Mouse (Mus musculus) left cerebral cortex, adult 8-10 months (tissue): Measurements from ENCODE around the gene Fam89a. TPM values are rescaled to one million over a fixed set of nuclear protein-coding genes. Genes with fewer than 3 reads are reported as not detected.

Experiments used
- DNase-seq, 2 experiments: peaks; one replicate each; pipeline ENCODE4 v3.0.0; 2022; ENCODE audit warnings: low spot score in 2 of 2
- total RNA-seq, 4 experiments: library from RNA; stranded (reverse); gene quantifications; 2 replicates each; pipeline ENCODE4 v1.2.4; 2022

The Fam89a gene
- total RNA-seq, 4 experiments from 2014 or later: 0.28 to 1.6 (median 0.83) TPM

DNA sequence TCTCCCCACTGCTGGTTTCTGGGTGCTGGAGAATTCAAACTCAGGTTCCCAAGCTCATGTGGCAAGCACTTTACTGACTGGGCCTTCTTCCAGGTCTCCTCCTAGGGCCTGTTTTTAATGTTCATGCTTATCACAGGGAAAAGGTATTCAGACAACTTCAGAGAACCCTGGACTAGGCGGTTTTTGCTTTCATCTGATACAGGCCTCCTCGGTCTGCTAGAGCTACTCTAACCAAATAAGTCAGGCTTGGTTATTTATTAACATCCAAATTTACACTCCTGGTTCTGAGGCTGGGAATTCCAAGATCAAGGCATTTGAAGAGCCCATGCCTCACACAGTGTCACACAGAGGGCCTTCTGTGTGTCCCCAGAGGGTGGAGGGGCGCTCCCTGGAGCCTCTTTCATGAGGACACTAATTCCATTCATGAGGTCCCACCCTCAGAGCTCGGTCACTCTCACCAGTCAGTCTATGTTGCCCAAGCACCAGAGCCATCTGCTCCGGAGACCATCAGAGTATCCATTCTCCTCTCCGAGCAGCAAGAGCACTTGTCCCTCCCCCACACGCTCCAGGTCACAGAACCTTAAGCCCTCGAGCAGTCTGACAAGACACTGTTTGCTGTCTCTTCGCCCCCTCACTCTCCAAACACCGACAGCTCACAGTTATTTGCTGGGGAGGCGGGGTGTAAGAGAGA is 2.6 kb upstream of the Fam89a start:
- DNase-seq: peak in 1 of 2 experiments; percentile 27

DNA sequence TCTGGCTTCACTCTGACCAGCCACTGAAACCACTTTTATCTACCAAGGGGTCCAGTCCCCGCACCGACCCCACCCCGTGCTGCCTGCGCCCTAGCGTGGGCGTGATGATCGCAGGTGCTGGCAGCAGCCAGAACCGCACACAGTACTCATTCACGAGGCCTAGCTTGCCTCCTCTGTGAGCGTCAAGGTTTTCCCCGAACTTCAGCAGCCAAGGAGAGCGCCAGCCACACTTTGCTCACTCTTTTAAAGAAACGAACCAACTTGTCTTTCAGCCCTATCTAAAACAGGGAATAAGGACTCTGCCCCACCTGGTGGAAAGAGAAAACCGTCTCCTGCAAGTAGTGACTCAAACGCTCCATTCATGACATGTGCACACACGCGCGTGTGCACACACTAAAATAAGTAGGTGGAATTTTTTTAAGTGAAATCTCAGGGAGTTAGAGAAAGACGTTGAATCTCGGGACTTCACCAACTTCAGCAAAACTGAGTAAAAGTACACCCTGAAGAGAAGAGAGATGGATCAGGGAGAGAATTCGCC is 762 bp upstream of the Fam89a start:
- DNase-seq: no peak

DNA sequence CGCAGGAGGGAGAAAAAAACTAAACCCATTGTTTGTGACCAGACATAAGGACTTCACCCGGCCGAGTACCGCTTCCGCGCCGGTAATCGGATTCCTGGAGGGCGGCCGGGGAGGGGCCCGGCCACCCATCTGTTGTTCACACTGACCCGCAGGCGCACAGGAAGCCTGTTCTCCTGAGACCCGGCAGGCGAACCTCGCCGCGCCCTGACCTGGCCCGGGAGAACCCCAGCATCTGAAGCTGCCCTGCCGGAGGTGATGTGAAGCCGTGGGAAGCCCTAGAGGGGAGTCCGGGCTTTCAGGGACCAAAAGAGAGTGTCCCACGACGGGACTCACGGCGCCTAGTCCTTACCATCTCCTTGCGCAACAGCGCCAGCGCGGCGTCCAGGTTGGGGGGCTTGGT is 441 bp downstream of the Fam89a start:
- no peak for DNase-seq

DNA sequence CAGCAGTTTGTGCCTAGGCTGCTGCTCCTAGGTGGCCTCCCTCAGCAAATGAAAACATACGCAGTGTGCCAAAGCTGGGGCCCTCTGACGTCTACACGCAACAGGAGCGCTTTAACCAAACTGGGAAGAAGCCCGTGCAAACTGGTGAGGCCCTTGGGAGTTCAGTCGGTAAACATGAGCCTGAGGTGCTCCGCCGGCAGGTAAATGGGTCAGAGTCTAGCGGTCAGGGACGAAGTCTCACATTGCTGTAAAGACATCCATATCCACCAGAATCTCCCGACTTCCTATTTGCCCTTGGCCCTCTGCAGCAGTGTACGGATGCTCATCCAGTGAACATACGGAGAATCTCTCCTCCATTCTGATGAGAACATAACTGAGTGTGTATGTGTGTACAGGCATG is 5.0 kb downstream of the Fam89a start:
- no peak for DNase-seq

DNA sequence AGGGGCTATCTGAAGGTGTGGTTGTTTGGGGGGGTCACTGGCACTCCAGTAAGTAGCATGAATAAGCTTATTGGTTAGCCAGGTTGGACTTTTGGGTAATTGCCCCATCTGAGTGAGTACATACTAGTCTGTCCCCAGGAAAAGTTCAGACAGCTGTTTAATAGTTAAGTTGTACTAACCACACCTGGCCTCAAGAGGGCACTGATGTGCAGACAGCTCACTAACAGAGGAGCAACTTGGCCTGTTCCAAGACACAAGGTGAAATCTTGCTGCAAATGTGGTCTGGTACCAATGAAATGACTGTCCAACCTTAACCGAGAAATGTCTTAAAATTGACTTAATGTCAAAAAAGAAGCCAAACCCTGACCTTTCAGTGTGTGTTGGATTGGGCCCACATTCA is 12.4 kb downstream of the Fam89a start:
- no peak for DNase-seq

DNA sequence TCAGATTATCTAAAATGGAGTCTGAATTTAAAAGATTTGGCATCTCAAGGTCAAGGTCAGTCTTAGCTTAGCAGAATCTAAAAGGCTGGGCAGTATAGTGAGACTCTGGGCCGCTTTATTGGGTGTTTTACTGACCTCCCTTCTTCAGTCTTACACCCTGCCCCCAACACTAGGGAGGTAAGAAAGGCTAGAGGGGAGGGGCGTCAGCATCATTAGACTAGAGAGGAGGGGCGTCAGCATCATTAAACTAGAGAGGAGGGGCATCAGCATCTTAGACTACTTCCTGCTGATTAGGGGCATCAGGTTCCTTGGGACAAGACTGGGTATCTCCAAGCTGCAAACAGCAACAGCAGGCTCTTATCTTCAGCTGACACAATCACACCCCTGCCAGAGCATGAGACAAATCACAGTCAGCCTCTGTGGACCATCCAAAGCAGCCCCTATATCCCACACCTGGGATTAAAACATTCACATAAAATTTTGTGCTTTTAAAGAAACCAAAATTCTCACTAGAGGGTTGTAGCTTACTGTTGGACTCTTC is 16.2 kb downstream of the Fam89a start:
- DNase-seq: no peak

DNA sequence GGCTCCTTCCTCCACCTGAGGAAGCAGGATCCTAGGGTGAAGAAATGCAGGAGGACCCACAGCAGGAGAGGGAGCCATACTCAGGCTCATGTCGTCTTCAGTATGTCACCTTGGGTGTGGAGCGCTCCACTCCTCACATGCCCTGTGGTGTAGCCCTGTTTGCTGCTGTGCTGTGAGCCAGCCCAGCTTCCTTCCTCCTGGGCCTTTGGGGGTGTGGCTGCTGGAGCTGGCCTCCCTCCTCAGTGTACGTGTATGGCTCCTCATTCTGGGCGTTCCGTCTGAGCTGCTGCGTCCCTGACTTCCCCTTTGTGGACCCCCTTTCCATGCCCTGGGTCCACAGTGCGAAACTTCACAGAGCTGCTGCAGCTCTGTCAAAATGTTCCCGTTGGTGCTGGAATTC is 18.8 kb downstream of the Fam89a start:
- no peak for DNase-seq

DNA sequence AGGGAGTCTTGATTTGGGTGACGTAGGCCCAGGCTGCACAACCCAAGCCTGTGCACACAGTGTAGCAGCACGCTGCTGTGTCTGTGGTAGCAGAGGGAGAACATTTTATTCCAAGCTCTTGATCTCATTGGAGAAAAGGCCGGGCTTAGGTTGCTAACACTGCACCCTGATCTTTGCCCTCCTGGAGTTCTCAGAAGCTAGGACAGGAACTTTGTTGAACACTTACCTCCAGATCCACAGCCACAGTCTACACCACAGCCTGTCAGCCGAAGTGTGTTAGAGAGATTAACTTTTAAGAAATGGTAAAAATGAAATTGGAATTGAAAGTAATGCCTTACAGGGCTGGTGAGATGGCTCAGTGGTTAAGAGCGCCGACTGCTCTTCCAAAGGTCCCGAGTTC is 27.3 kb downstream of the Fam89a start:
- no peak for DNase-seq

DNA sequence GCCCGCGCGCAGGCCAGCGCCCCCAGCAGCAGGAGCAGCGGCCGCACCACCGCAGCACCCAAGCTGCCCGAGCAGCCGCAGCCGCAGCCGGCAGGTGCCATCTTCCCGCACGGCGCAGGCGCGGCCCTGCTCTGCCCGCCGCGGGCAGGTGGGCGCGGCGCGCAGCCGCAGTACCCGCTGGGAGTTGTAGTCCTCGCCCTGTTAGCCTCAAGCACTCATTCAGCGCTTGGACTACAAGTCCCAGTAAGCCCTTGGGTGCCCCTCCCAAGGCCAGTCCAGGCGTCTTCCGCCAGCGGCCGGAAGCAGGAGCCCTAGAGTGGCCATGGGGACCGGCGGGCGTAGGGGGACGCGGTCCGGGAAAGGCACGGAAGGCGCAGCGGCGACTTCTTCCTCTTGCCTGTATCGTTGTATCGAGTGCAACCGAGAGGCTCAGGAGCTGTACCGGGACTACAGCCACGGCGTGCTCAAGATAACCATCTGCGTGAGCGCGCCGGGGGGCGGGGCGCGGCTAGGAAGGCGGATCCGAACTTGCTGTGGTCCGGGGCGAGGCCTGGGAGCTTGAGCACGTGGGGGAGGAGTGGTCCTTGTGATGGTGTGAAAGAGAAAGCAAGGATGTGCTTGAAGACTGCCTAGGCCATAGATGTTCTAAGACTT is 29.6 kb downstream of the Fam89a start, which contains the start of the genes Ttc13 and Arv1:
Gene Ttc13, minus strand, starts transcription at position 122 of the 654 bp plus-strand sequence.
Gene Arv1, plus strand, starts transcription at position 278 of the 654 bp plus-strand sequence.
- peak; percentile 83 to 97 for DNase-seq

DNA sequence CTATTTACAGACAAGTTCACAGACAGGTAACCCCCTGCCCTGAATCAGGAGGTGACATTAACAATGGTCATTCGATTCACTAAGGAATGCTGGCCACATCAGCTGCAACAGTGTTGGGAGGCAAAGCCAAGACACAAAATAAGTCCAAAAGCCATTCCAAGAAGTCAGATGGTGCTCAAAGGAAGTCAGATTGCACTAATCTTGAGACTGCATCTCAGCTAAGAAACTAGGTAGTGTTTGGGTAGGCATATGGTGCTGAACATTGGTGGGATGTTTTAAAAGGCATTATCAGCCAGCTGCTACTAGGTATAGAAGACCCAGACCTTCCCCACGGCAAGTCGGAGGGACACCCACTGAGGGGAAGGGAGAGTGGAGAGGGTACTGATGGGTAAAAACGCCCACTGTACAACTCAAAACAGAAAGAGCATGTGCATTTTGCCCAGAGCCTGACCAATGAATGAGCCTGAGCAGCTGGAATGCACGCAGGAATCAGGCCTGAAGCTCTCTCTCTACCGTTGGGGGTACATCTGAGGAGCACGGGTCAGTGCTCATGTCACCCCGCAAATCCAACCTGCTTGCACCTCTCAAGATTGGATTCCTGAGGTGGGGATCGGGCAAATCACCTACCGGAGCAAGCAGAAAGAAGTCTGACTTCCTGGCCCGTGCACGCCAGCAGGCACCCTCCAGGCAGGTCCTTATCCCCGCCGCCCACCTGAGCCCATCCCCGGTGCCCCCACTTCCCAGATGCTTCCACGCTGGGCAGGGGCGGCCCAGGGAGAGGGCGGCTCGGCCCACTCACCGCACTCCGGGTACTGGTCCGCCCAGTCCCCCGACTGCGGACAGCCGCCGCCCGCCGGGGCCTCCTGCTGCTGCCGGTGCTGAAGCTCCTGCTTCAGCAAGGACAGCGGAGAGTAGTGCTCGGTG is 30.4 kb downstream of the Fam89a start:
- DNase-seq: peak in 1 of 2 experiments; percentile 22

DNA sequence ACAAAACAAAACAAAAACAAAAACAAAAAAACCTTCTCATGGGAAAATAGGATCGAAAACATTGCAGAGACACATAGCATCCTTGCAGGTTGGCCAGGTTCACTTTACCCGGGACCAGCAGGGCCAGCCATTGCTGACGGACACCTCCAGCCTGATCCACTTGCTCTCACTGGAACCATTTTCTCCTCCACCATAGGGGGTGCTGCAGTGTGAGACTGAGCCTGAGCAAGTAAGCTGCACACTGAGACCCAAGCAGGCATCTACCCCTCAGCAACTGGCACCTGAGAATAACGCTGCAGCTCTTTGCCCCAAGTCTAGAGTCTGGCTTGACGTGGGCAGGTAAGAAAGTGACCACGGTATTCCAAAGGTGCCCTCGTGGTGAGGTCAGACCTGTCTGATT is 31.5 kb downstream of the Fam89a start:
- DNase-seq: no peak

DNA sequence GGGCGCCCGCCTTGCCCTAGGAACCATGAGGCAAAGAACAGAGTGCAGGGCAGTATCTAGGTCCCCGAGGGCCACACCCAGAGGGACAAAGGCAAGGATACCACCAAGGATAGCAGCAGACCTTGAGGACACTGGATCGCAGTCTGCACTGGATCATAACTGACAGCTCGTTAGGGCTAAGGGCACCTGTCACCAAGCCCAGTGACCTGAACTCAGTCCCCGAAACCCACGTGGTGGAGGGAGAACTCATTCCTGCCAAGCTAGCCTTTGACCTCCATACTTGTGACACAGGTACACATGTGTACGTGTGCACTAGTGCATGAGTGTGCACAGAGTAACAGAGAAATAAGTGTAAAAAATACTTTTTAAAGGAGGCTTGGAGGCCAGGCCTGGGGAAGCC is 35.9 kb downstream of the Fam89a start:
- DNase-seq: no peak

DNA sequence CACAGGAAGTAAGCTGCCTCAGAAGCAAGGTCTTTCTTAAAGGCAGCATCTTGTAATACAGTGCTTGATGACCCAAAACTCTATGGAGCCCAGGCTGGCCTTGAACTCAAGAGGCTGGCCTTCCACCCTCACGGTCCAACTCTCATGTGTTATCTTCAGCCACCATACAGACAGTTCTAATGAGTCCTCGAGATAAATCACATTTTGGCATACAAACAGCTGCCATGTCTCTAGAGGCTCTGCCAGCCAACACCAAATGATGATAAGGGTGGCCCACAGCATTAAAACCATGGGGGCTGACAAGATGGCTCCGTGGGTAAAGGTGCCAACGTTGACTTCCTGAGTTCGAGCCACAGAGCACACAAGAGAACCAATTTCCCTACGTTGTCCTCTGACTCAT is 38.4 kb downstream of the Fam89a start:
- no peak for DNase-seq

DNA sequence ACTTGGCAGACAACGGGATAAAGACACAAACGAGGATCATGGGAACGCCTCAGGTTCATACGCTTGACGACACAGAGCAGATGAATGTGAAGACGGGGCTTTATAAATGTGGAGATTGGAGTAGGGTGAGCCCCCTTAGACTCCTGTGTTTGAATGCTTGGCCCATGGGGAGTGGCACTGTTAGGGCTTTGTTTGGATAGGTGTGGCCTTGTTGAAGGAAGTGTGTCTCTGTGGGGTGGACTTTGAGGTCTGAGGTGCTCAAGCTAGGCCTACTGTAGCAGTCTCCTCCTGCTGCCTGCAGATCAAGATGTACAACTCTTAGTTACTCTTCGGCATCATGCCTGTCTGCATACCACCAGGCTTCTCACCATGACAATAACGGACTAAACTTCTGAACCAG is 45.8 kb downstream of the Fam89a start:
- DNase-seq: no peak

DNA sequence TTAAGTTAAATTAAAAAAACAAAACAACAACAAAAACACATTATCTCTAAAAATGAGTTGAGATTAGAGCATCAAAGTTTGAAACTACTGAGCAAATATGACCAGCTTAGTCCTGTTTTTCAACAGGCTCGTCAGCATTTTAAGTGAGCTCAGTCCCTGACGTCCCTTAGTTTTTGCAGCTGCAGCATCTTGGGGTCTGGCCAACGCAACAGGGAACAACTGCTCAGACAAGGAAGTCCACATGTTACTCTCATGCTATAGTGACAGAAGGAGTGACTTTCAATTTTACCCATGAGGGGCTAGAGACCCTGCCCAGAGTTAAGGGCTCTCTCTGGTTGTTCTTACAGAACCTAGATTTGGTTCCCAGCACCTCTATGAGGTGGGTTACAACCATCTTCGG is 47.3 kb downstream of the Fam89a start:
- no peak for DNase-seq

DNA sequence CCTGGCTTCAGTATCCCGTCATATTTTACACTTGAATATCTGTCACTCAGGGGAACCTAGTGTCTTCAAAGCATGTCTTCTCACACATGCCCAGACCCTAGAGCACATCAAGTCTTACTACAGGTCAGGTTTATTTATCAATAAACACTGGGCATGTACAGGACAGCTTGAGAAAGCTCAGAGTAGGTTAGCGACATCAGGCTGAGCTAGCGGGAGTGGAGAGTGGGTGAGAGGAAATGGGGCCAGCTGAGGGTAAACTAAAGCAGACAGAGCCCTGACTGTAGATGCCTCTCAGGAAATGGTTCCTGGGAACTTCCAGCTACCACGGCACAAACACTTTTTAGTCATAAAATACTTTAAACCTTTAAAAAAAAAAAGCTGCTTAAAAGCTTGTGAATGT is 48.1 kb downstream of the Fam89a start:
- no peak for DNase-seq

DNA sequence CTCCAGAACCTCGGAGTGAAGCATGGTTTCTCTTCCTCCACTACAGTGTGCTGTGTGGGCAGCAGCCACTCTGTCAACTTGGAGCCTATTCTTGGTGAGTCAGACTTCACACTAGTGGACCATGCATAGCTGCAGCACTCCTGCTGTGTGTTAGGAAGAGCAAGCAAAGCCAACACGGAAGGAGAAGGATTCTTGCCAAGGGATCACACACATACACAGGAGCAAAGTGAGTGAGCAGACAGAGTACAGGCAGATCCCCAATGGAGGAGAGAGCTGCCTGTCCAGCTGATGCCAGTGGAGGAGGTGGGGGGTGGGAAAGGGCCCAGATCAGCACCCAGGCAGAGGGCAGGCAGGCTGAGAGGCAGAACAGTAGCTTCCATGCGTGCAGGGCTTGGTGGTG is 49.4 kb downstream of the Fam89a start:
- no peak for DNase-seq

DNA sequence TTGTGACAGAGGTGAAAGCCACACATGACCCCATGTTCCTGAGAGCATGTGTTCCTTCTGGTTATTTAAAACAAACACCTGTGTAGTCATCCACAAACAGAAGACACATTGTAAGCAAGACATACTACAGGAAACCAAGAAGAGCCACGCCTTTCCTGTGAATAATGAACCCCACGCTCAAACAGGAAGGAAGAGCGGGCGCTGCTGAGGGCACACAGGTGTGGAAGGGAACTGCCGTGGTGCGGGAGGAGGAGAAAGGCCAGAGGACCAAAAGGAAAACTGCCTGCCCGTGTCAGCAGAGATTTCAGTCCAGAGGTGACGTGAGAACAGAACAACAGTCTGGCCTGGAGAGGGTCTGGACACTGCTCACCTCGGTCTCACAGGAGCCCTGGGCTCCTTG is 50.6 kb downstream of the Fam89a start:
- no peak for DNase-seq

DNA sequence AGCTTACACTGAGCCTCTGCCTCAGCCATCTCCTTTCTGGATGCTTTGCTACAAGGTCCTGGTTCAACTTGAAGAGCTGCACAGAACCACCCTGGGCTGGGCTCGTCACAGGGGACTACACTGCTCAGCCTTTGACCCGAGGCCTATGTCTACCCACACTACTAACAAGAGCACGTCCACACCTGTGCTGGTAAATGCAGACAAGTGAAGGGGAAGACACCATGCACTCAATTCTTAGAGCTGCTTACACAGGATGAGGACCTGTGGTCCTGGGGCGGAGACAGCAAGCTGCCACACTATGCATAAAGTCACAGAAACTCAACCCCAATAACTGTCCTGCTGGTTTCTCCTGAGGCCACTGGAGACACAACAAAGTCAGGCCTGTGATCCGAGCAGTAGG is 51.4 kb downstream of the Fam89a start:
- DNase-seq: no peak

DNA sequence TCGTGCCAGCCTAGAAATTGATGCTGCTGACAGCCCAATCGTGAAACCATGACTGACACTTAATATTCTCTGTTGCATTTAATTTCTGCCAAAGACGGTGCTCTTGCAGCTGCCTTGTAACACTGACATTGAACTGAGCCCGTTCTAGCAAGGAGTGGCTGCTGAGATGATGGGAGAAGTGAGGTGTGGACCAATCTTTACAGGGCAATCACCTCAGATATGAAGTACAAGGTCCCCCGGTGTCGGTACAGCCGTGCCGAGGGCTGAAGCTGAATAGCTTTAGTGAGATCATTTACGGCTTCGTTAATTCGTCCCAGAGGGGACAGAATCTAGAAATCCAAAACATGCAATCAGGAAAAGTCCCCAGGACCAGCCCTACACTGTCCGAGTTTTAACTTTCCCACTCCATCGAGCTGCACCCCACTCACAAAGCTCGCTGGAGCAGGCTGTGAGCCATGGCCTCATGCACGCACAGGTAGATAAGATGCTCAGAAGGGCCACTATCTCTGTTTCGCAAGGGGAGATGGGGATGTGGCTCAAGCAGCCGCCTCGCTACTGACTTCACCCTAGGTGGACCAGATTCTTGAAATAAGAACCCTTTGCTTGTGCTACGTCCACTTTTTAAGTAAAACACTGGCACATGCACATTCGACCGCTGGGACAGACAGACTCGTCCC is 56.1 kb downstream of the Fam89a start:
- no peak for DNase-seq

DNA sequence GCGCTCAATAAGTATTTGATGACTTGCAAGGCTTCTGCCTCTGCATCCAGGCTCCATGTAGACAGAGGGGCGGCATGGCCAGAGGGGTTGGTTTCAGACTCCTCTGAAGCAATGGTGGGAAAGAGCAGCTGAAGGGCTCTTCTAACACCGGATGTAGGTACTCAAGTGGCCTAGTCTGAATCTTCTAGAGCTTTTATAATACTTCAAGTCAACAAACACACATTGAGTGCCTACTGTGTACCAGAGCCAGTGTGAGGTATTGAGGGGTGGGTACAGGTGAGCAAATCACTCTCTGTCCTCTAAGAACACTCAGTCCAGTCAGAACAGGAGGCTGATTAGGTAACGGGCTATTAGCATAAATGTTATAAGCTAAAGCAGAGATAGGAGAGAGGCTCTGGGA is 59.9 kb downstream of the Fam89a start:
- no peak for DNase-seq
